Mouse (Mus musculus) MEL (cell line): ENCODE results near the gene Pgc. TPM values are rescaled to one million over a fixed set of nuclear protein-coding genes. Genes with fewer than 3 reads are reported as not detected.
A peak's percentile ranks its signal among the peaks of the same experiment; 100 is the strongest.

ENCODE experiments used
- DNase-seq: peaks from one replicate; pipeline ENCODE4 v3.0.0; 2011; ENCODE audit warnings: low read depth, low spot score
- H3K27ac ChIP-seq: 2 replicates; pipeline ENCODE4 v1.5.1; 2012; ENCODE audit warnings: low read depth, mild to moderate bottlenecking, control low read depth, low read length, moderate library complexity; ENCODE audit not compliant: control insufficient read depth
- H3K27me3 ChIP-seq, 2 experiments: fragments of 150-350 bp in 1 of 2; sonication (generic) in 1 of 2; 2 replicates each; pipeline ENCODE4 v1.6.1; 2012; ENCODE audit warnings: low read length in 2 of 2, mild to moderate bottlenecking in 2 of 2, improper control_type of control experiment in 1 of 2, moderate library complexity in 1 of 2; ENCODE audit not compliant: insufficient read depth in 2 of 2, control insufficient read depth in 1 of 2
- H3K36me3 ChIP-seq, 2 experiments: 2 replicates each; pipeline ENCODE4 v1.6.1; 2012 to 2014; ENCODE audit warnings: low read length in 2 of 2, improper control_type of control experiment in 1 of 2, inconsistent platforms in 1 of 2, mild to moderate bottlenecking in 1 of 2; ENCODE audit not compliant: insufficient read depth in 2 of 2, control insufficient read depth in 1 of 2
- H3K4me1 ChIP-seq, 2 experiments: fragments of 150-350 bp in 1 of 2; sonication (generic) in 1 of 2; 2 replicates each; pipeline ENCODE4 v1.6.1; 2012; ENCODE audit warnings: low read length in 2 of 2, improper control_type of control experiment in 1 of 2, mild to moderate bottlenecking in 1 of 2; ENCODE audit not compliant: insufficient read depth in 2 of 2, control insufficient read depth in 1 of 2
- H3K4me3 ChIP-seq, 2 experiments: fragments of 150-350 bp in 1 of 2; sonication (generic) in 1 of 2; 2 replicates each; pipeline ENCODE4 v1.5.1; 2012; ENCODE audit warnings: low read depth in 2 of 2, low read length in 2 of 2, mild to moderate bottlenecking in 2 of 2, moderate library complexity in 2 of 2, control low read depth in 1 of 2, improper control_type of control experiment in 1 of 2; ENCODE audit not compliant: control insufficient read depth in 1 of 2, insufficient read depth in 1 of 2
- H3K79me2 ChIP-seq: 2 replicates; pipeline ENCODE4 v1.6.1; 2012; ENCODE audit warnings: mild to moderate bottlenecking, low read length, moderate library complexity; ENCODE audit not compliant: control insufficient read depth, poor library complexity, insufficient read depth
- H3K9ac ChIP-seq: 2 replicates; pipeline ENCODE4 v1.6.1; 2012; ENCODE audit warnings: low read depth, mild to moderate bottlenecking, control low read depth, low read length, moderate library complexity; ENCODE audit not compliant: control insufficient read depth, poor library complexity, severe bottlenecking
- H3K9me3 ChIP-seq: fragments of 150-350 bp; sonication (generic); replicated peaks from 2 replicates; pipeline ENCODE4 v1.6.1; 2012; ENCODE audit warnings: mild to moderate bottlenecking, low read length, improper control_type of control experiment, moderate library complexity; ENCODE audit not compliant: insufficient read depth
- BHLHE40 ChIP-seq: IDR thresholded peaks from 2 replicates; pipeline ENCODE4 v1.6.1; 2012; ENCODE audit warnings: low read depth, mild to moderate bottlenecking, inconsistent platforms, low read length, improper control_type of control experiment, borderline replicate concordance
- CHD1 ChIP-seq: IDR thresholded peaks from 2 replicates; pipeline ENCODE4 v1.6.1; 2012; ENCODE audit warnings: low read depth, mild to moderate bottlenecking, inconsistent platforms, low read length, improper control_type of control experiment
- CHD2 ChIP-seq: IDR thresholded peaks from 2 replicates; pipeline ENCODE4 v1.6.1; 2011; ENCODE audit warnings: low read length, improper control_type of control experiment
- ELF1 ChIP-seq: IDR thresholded peaks from 2 replicates; pipeline ENCODE4 v1.6.1; 2014; ENCODE audit warnings: low read depth, mild to moderate bottlenecking, inconsistent platforms, low read length, improper control_type of control experiment, moderate library complexity
- GATA1 ChIP-seq: IDR thresholded peaks from 2 replicates; pipeline ENCODE4 v1.6.1; 2011; ENCODE audit warnings: low read depth, low read length, improper control_type of control experiment
- KAT2A ChIP-seq: conservative IDR thresholded peaks from 2 replicates; pipeline ENCODE4 v1.6.1; 2012; ENCODE audit warnings: low read depth, low read length, improper control_type of control experiment, inconsistent platforms
- MAX ChIP-seq: IDR thresholded peaks from 2 replicates; pipeline ENCODE4 v1.6.1; 2011; ENCODE audit warnings: low read length, improper control_type of control experiment
- MAZ ChIP-seq: IDR thresholded peaks from 2 replicates; pipeline ENCODE4 v1.6.1; 2012; ENCODE audit warnings: low read depth, mild to moderate bottlenecking, inconsistent platforms, low read length, improper control_type of control experiment
- MYC ChIP-seq: IDR thresholded peaks from 2 replicates; pipeline ENCODE4 v1.6.1; 2011; ENCODE audit warnings: low read depth, mild to moderate bottlenecking, low read length, improper control_type of control experiment, moderate library complexity
- NELFE ChIP-seq: IDR thresholded peaks from 2 replicates; pipeline ENCODE4 v1.6.1; 2011; ENCODE audit warnings: low read depth, low read length, improper control_type of control experiment
- NRF1 ChIP-seq: IDR thresholded peaks from 2 replicates; pipeline ENCODE4 v1.6.1; 2014; ENCODE audit warnings: low read depth, mild to moderate bottlenecking, inconsistent platforms, low read length, improper control_type of control experiment, moderate library complexity; ENCODE audit not compliant: poor library complexity, insufficient read depth, severe bottlenecking
- POLR2A ChIP-seq, 2 experiments: IDR thresholded peaks; 2 replicates each; pipeline ENCODE4 v1.6.1; 2011 to 2012; ENCODE audit warnings: low read length in 2 of 2, mild to moderate bottlenecking in 2 of 2, control low read depth in 1 of 2, improper control_type of control experiment in 1 of 2, low read depth in 1 of 2, moderate library complexity in 1 of 2; ENCODE audit not compliant: control insufficient read depth in 1 of 2, insufficient read depth in 1 of 2, poor library complexity in 1 of 2
- POLR2AphosphoS2 ChIP-seq: IDR thresholded peaks from 2 replicates; pipeline ENCODE4 v1.6.1; 2011; ENCODE audit warnings: low read length, improper control_type of control experiment
- POLR2AphosphoS5 ChIP-seq: IDR thresholded peaks from 2 replicates; pipeline ENCODE4 v1.6.1; 2012; ENCODE audit warnings: low read depth, borderline replicate concordance, mild to moderate bottlenecking, inconsistent platforms, low read length, moderate library complexity, mixed read lengths
- RAD21 ChIP-seq: IDR thresholded peaks from 2 replicates; pipeline ENCODE4 v1.6.1; 2011; ENCODE audit warnings: mild to moderate bottlenecking, low read depth, low read length, improper control_type of control experiment
- SIN3A ChIP-seq: IDR thresholded peaks from 2 replicates; pipeline ENCODE4 v1.6.1; 2012; ENCODE audit warnings: low read length, improper control_type of control experiment, inconsistent platforms
- TAL1 ChIP-seq: IDR thresholded peaks from 2 replicates; pipeline ENCODE4 v1.6.1; 2012; ENCODE audit warnings: mild to moderate bottlenecking, inconsistent platforms, low read length, moderate library complexity, mixed read lengths
- TBP ChIP-seq: IDR thresholded peaks from 2 replicates; pipeline ENCODE4 v1.8.0; 2011; ENCODE audit warnings: low read depth, low read length, improper control_type of control experiment
- USF1 ChIP-seq: IDR thresholded peaks from 2 replicates; pipeline ENCODE4 v1.6.1; 2014; ENCODE audit warnings: low read depth, mild to moderate bottlenecking, inconsistent platforms, low read length, improper control_type of control experiment, moderate library complexity
- ZC3H11A ChIP-seq: IDR thresholded peaks from 2 replicates; pipeline ENCODE4 v1.6.1; 2012; ENCODE audit warnings: low read depth, mild to moderate bottlenecking, inconsistent platforms, low read length, improper control_type of control experiment
- ZMIZ1 ChIP-seq: IDR thresholded peaks from 2 replicates; pipeline ENCODE4 v1.6.1; 2012; ENCODE audit warnings: low read depth, mild to moderate bottlenecking, inconsistent platforms, low read length, improper control_type of control experiment, moderate library complexity
- polyA plus RNA-seq, 2 experiments: library from polyadenylated mRNA; stranded (reverse) in 1 of 2; unstranded in 1 of 2; fragments of >175 nt in 1 of 2; fragments of >200 nt in 1 of 2; gene quantifications; 2 replicates each; pipeline versions ENCODE4 v1.2.1 to v1.2.4; 2012; ENCODE audit warnings: low replicate concordance in 2 of 2, low read depth in 1 of 2; ENCODE audit not compliant: insufficient read length in 2 of 2, insufficient read depth in 1 of 2, missing spikeins in 1 of 2
- total RNA-seq: library from RNA; depleted of rRNA; stranded (reverse); fragments of 300-350 nt; gene quantifications from 2 replicates; pipeline ENCODE4 v1.2.3, GENCODE M21; 2012

The Pgc gene
- total and polyA plus RNA-seq, 3 experiments, result not detected

GRCm38 (mm10) chr17:47738066-47738878 is 11.6 kb downstream of the Pgc start:
- TF ChIP-seq POLR2A (IDR thresholded peaks at IDR 0.05; ENCODE audit: control insufficient read depth in 1 of 2, insufficient read depth in 1 of 2, low read depth in 1 of 2, low read length in 2 of 2, poor library complexity in 1 of 2) (peak in 1 of 2 experiments; percentile 46; a peak in 1 of 4 replicates), NELFE (peak; percentile 0; the same call in 1 of the 2 replicates), MAZ (no peak), TAL1 (no peak), NRF1 (peak; percentile 35; the same call in 1 of the 2 replicates), CHD2 (no peak)
- TF ChIP-seq, all 39 proteins: peak for 3
- Histone ChIP-seq H3K9me3 (no peaks in the 10 kb centered on the region), H3K27me3 (no peaks in the 10 kb centered on the region), H3K4me1 (peaks cover 2 to 32% of the 10 kb centered on the region in 2 experiments), H3K36me3 (peaks cover 0 to 18% of the 10 kb centered on the region in 2 experiments; a peak in 2 of 4 replicates), H3K79me2 (peaks cover 1% of the 10 kb centered on the region; the same call in 1 of the 2 replicates), H3K4me3 (peak overlapping the region; percentile 83 to 91), H3K9ac (peak overlapping the region; percentile 87), H3K27ac (peak overlapping the region; percentile 70)
- DNase-seq, result peak; percentile 76

- Histone ChIP-seq H3K79me2 (peaks cover 1% of the 10 kb centered on the region; the same call in 1 of the 2 replicates), H3K27me3 (no peaks in the 10 kb centered on the region), H3K9ac (peak overlapping the region; percentile 87), H3K27ac (peak overlapping the region; percentile 20; the same call in 1 of the 2 replicates), H3K4me1 (peaks cover 5 to 37% of the 10 kb centered on the region in 2 experiments), H3K4me3 (peak overlapping the region; percentile 57 to 91; a peak in 3 of 4 replicates), H3K36me3 (peaks cover 0 to 23% of the 10 kb centered on the region in 2 experiments; a peak in 2 of 4 replicates), H3K9me3 (no peaks in the 10 kb centered on the region)
- peak; percentile 25 for DNase-seq
- TF ChIP-seq KAT2A, result no peak
- no peak; the same call in 1 of the 2 replicates for TF ChIP-seq MAZ
- no peak for TF ChIP-seq RAD21
- no peak for TF ChIP-seq NRF1
Measured at GRCm38 (mm10) chr17:47738879-47739798, 12.5 kb downstream of the Pgc start.

GRCm38 (mm10) chr17:47740186-47740585 is 13.5 kb downstream of the Pgc start:
- peaks cover 1% of the 10 kb centered on the region; the same call in 1 of the 2 replicates for H3K79me2 ChIP-seq
- no peaks in the 10 kb centered on the region for H3K9me3 ChIP-seq
- H3K4me3 ChIP-seq, result no peak overlapping the region
- H3K27ac ChIP-seq, result no peak overlapping the region
- H3K27me3 ChIP-seq, result no peaks in the 10 kb centered on the region
- peaks cover 0 to 23% of the 10 kb centered on the region in 2 experiments; a peak in 2 of 4 replicates for H3K36me3 ChIP-seq
- peak; percentile 81 for DNase-seq
- H3K4me1 ChIP-seq, result peaks cover 5 to 39% of the 10 kb centered on the region in 2 experiments
- no peak overlapping the region for H3K9ac ChIP-seq
- TF ChIP-seq RAD21 (peak; percentile 35), TBP (0 out of 2 replicates have a peak, but pooled peaks have one; percentile 25), MYC (no peak), MAX (no peak), ELF1 (no peak), CHD2 (no peak), NELFE (no peak), ZMIZ1 (no peak), CHD1 (no peak), POLR2AphosphoS2 (no peak), POLR2AphosphoS5 (no peak), USF1 (no peak), SIN3A (no peak), GATA1 (no peak), ZC3H11A (0 out of 2 replicates have a peak, but pooled peaks have one; percentile 5), KAT2A (no peak), BHLHE40 (no peak)
